Mouse (Mus musculus) midbrain, embryonic 16.5 days (tissue): Measurements from ENCODE around the gene Ttc23l. TPM values are rescaled to one million over a fixed set of nuclear protein-coding genes. Genes with fewer than 3 reads are reported as not detected.

Experiments used
- ATAC-seq: fragments of 200-750 bp; cut with Nextera tagmentation; 2 replicates; pipeline ENCODE4 v1.8.0; 2017; ENCODE audit warnings: moderate TSS enrichment
- H3K27ac ChIP-seq: fragments of 300-500 bp; sonication (generic); 2 replicates; pipeline ENCODE4 v1.5.1; 2014; ENCODE audit warnings: mild to moderate bottlenecking, low read length, mixed read lengths
- H3K27me3 ChIP-seq: fragments of 300-500 bp; sonication (generic); 2 replicates; pipeline ENCODE4 v1.6.1; 2014; ENCODE audit warnings: low read depth, low read length, mixed read lengths; ENCODE audit not compliant: control insufficient read depth, insufficient read depth
- H3K36me3 ChIP-seq: fragments of 300-500 bp; sonication (generic); 2 replicates; pipeline ENCODE4 v1.6.1; 2014; ENCODE audit warnings: mild to moderate bottlenecking, low read length, moderate library complexity, mixed read lengths; ENCODE audit not compliant: control insufficient read depth, insufficient read depth
- H3K4me1 ChIP-seq: fragments of 300-500 bp; sonication (generic); 2 replicates; pipeline ENCODE4 v1.6.1; 2014; ENCODE audit warnings: mild to moderate bottlenecking, low read length, mixed read lengths; ENCODE audit not compliant: control insufficient read depth, insufficient read depth
- H3K4me2 ChIP-seq: fragments of 300-500 bp; sonication (generic); 2 replicates; pipeline ENCODE4 v1.6.1; 2014; ENCODE audit warnings: mild to moderate bottlenecking, low read length, mixed read lengths
- H3K4me3 ChIP-seq: fragments of 300-500 bp; sonication (generic); 2 replicates; pipeline ENCODE4 v1.5.1; 2014; ENCODE audit warnings: low read depth, mild to moderate bottlenecking, low read length, moderate library complexity, mixed read lengths
- H3K9ac ChIP-seq: fragments of 300-500 bp; sonication (generic); 2 replicates; pipeline ENCODE4 v1.6.1; 2014; ENCODE audit warnings: low read depth, low read length, mixed read lengths
- H3K9me3 ChIP-seq: fragments of 300-500 bp; sonication (generic); replicated peaks from 2 replicates; pipeline ENCODE4 v1.6.1; 2014; ENCODE audit warnings: mild to moderate bottlenecking, low read length, mixed read lengths; ENCODE audit not compliant: control insufficient read depth, poor library complexity, severe bottlenecking
- WGBS: fragments of 180-500 bp; shearing (Covaris S2); extraction: QIAGEN DNeasy Blood & Tissue Kit; methylation state at CpG from one replicate; pipeline ENCODE4 v1.1.7; 2014; 5-methylcytosine and 5-hydroxymethylcytosine counted together
- polyA plus RNA-seq: library from polyadenylated mRNA; unstranded; fragments of >200 nt; fragmentation: Nextera tagmentation; extraction: Ambion mirVana; gene quantifications from 2 replicates; pipeline ENCODE4 v1.2.1, GENCODE M21; 2015

The Ttc23l gene
- polyA plus RNA-seq = 0.10 TPM in 1 of 2 replicates, not detected in the other

DNA sequence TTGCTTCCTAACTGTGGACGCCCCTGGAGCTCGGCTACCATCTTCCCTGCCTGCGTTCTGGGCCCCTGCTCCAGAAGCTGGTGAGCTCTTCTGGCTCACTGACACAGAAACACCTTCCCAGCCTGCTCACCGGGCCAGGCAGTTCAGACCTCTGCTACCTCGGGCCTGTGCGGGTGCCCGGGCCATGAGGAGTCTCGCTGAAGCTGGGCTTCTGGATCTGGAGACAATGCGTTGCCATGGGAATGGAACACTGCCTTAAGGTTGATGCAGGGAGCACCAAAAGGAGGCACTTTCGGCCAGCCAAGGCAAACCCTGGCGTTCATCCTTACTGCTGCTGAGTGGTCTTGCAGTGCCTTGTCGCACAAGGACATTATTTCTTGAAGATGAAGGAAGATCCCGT is at the start of gene Ttc23l:
Ttc23l (minus strand) TSS at position 204 of the 400 bp plus-strand sequence.
- H3K36me3 ChIP-seq = no peaks in the 10 kb centered on the region
- no peak for ATAC-seq
- WGBS = 84% methylated on average over 13 of the region's 13 CpGs
- H3K9me3 ChIP-seq = no peaks in the 10 kb centered on the region
- H3K4me3 ChIP-seq = no peak within 1 kb of the TSS
- no peak within 1 kb of the TSS for H3K4me2 ChIP-seq
- H3K27ac ChIP-seq = no peak within 1 kb of the TSS
- no peaks in the 10 kb centered on the region for H3K4me1 ChIP-seq
- no peak within 1 kb of the TSS for H3K9ac ChIP-seq
- H3K27me3 ChIP-seq = no peaks in the 10 kb centered on the region

DNA sequence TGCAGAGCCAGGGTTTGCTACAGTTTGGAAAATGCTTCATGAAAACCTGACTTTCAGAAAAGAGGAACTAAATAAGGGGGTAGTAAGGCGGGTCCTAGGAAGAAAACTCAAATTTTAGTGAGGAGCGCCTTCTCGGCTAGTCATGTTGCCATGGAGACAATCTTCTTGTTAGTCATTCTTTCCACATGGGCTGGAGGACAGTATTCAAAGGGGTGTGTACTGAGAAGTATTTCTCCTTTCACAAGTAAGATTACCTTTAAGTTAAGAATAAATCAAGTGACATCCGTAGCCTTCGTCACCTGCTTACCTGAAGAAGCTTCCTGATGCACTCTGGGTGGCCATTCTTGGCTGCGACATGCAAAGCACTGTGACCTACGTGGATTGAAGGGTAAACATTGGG is 40.9 kb upstream of the Ttc23l start:
- Histone ChIP-seq H3K27me3 (no peaks in the 10 kb centered on the region), H3K4me3 (no peak overlapping the region), H3K9ac (no peak overlapping the region), H3K36me3 (no peaks in the 10 kb centered on the region), H3K4me1 (peaks cover 6% of the 10 kb centered on the region; the same call in 1 of the 2 replicates), H3K27ac (no peak overlapping the region), H3K4me2 (no peak overlapping the region), H3K9me3 (no peaks in the 10 kb centered on the region)
- no peak for ATAC-seq
- WGBS = 66% methylated on average over 7 of the region's 7 CpGs

DNA sequence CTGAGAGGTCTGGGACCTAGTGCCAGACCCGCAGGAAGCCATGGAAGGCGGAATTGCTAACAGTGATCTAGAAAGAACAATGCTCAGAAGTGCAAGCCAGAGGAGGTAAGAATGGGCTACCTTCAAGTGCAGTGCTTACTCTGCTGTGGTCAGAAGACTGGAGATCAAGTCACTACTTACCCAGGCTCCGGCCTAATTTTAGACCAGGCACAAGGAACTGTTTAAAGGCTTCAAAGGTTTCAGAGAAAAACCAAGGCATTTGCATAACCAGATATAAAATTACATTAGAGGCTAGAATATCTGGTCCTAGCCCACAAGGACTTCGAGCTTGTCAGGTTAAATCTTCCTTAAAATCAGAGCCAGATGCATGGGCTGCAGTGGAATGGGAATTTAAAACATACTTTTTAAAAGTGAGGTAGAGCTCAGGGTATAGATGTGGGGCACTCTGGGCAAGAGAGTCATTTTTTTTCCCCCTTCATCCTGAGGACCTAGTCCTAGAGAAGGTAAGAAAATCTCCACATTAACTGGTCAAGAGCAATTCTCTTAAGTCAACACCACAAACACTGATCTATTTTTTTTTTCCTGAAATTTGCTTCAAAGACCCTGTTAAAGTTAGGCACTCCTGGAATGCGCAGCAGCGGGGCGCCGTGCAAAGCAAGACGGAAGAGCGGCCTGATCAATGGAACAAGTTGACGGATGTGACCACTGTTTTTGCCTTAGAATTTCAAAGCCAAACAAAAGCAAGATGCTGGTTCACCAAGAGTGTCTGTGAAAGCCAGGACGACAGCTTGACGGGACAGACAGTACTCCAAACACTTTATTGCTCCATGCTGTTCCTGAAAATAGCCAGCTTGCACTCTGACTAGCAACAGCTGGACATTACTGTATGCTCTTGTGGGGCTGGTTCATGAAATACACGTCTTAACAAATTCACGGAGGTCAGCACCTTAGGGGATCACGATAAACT is 40.1 kb upstream of the Ttc23l start:
- WGBS = 79% methylated on average over 16 of the region's 16 CpGs
- no peaks in the 10 kb centered on the region for H3K9me3 ChIP-seq

DNA sequence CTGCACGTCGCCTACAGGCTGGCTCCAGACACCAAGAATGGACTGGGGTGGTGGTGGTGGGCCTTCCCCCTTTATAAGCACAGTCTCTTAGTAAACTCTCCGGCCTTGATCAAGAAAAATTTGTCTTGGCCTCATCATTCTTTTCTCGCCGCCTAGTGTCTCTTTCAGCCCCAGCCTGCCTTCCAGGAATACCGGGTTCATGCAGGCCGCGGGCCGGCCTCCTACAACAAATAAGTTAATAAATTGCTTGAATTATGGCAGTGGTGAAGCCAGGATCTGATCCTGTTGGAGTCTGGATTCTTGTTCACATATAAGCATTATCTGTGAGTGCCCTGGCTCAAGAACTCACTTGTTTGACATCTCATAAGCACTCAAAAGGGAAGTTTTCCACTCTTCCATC is 38.4 kb upstream of the Ttc23l start:
- H3K36me3 ChIP-seq = no peaks in the 10 kb centered on the region
- H3K27me3 ChIP-seq = no peaks in the 10 kb centered on the region
- H3K9me3 ChIP-seq = no peaks in the 10 kb centered on the region
- peaks cover 6% of the 10 kb centered on the region; the same call in 1 of the 2 replicates for H3K4me1 ChIP-seq
- no peak overlapping the region for H3K27ac ChIP-seq
- H3K4me3 ChIP-seq = no peak overlapping the region
- no peak overlapping the region for H3K4me2 ChIP-seq
- no peak overlapping the region for H3K9ac ChIP-seq
- 96% methylated on average over 9 of the region's 9 CpGs for WGBS
- ATAC-seq = no peak

More for the DNA sequence above, 40.1 kb upstream of the Ttc23l start:
- no peak overlapping the region for H3K27ac ChIP-seq
- no peak overlapping the region for H3K4me2 ChIP-seq
- no peak for ATAC-seq
- no peak overlapping the region for H3K4me3 ChIP-seq
- no peaks in the 10 kb centered on the region for H3K36me3 ChIP-seq
- no peak overlapping the region for H3K9ac ChIP-seq
- H3K27me3 ChIP-seq = no peaks in the 10 kb centered on the region
- H3K4me1 ChIP-seq = peaks cover 6% of the 10 kb centered on the region; the same call in 1 of the 2 replicates

DNA sequence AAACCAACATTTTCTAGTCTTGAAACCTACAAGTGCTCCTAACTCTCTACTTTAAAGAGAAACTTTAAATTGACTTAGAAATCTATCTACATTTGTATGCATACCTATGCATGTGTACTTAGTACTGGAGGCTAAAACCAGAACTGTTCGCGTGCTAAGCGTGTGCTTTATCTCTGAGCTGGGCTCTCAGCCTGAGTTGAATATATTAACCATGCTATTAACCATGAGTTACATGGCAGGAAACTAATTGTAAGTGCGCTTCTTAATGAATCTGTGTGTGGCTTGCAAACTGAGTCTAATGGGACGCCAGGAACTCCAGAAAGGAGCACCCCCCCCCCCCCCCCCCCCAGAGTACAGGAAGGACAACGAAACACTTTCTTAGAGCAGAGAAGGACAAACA is 36.9 kb upstream of the Ttc23l start:
- Histone ChIP-seq H3K27me3 (no peaks in the 10 kb centered on the region), H3K4me1 (peaks cover 6% of the 10 kb centered on the region; the same call in 1 of the 2 replicates), H3K4me3 (no peak overlapping the region), H3K4me2 (no peak overlapping the region), H3K9ac (no peak overlapping the region), H3K36me3 (no peaks in the 10 kb centered on the region), H3K9me3 (no peaks in the 10 kb centered on the region), H3K27ac (no peak overlapping the region)
- 65% methylated on average over 6 of the region's 6 CpGs for WGBS
- no peak for ATAC-seq

DNA sequence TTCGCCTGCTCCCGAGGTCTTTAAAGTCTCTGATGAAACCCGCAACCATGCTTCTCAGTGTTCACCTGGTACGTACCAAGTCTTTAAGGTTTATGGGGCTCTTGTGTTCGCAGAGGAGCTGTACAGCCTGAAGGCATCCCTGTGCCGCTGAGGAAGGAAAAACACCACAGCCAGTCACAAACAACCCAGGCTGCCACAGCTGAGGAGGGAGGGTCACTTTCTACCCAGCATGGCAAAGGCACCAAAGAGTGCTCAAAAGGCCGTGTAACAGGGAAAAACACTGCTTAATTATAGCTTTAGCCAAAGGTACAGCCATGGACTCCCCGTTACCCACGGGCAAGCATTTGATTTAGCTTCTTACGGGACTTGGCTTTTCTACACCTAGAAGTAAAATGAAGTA is 36.4 kb upstream of the Ttc23l start:
- no peak overlapping the region for H3K27ac ChIP-seq
- no peak overlapping the region for H3K4me3 ChIP-seq
- no peak for ATAC-seq
- H3K27me3 ChIP-seq = no peaks in the 10 kb centered on the region
- no peak overlapping the region for H3K9ac ChIP-seq
- WGBS = 87% methylated on average over 10 of the region's 10 CpGs
- H3K4me2 ChIP-seq = no peak overlapping the region
- H3K4me1 ChIP-seq = peaks cover 6% of the 10 kb centered on the region; the same call in 1 of the 2 replicates
- H3K36me3 ChIP-seq = no peaks in the 10 kb centered on the region
- H3K9me3 ChIP-seq = no peaks in the 10 kb centered on the region

DNA sequence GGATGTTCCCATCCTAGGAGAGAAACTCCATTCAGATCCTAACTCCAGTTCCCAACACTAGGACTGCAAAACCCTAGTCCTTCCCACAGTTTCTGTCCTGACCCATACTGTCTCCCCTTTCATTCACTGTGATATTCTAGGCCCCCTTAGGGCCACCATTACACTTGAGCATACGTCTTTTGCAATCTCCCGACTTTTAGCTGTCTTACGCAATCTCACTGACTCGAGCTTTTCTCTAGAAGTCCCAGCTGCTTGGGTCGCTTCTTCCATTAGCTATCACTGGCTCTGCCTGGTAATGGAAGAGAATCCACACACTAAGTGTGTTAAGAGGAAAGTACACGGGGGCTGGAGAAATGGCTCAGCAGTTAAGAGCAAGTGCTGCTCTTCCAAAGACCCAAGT is 34.6 kb upstream of the Ttc23l start:
- no peak overlapping the region for H3K27ac ChIP-seq
- no peaks in the 10 kb centered on the region for H3K36me3 ChIP-seq
- H3K27me3 ChIP-seq = no peaks in the 10 kb centered on the region
- H3K9ac ChIP-seq = no peak overlapping the region
- ATAC-seq = no peak
- no peaks in the 10 kb centered on the region for H3K4me1 ChIP-seq
- 94% methylated on average over 6 of the region's 6 CpGs for WGBS
- H3K9me3 ChIP-seq = no peaks in the 10 kb centered on the region
- H3K4me2 ChIP-seq = no peak overlapping the region
- H3K4me3 ChIP-seq = no peak overlapping the region

DNA sequence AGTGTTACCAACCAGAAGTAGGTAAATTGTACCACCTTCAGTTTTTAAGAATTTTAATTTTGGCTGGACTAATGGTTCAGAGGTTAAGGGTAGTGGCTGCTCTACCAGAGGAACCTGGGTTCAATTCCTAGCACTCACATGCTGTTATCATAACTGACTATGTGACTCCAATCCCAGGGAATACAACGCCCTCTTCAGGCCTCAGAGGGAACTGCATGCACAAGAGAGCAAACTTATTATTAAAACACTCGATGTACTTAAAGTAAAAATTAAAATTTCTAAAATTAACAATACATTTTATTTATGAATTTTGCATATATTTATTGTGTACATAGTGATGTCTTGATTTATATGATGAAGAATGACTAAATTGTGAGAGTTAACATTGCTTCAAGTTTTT is 28.1 kb upstream of the Ttc23l start:
- no peak for ATAC-seq
- 85% methylated on average over 2 of the region's 2 CpGs for WGBS
- H3K4me1 ChIP-seq = 0 out of 2 replicates have a peak, but pooled peaks cover 2% of the 10 kb centered on the region

More for the DNA sequence above, 28.1 kb upstream of the Ttc23l start:
- Histone ChIP-seq H3K9ac (no peak overlapping the region), H3K36me3 (no peaks in the 10 kb centered on the region), H3K4me2 (no peak overlapping the region), H3K27me3 (no peaks in the 10 kb centered on the region), H3K4me3 (no peak overlapping the region), H3K9me3 (no peaks in the 10 kb centered on the region), H3K27ac (no peak overlapping the region)
